Mouse (Mus musculus) neural tube, embryonic 13.5 days (tissue): ENCODE measurements around the gene Ror1. TPM values are rescaled to one million over a fixed set of nuclear protein-coding genes. Genes with fewer than 3 reads are reported as not detected.

ENCODE experiments used
- ATAC-seq: fragments of 200-750 bp; cut with Nextera tagmentation; 2 replicates; pipeline ENCODE4 v1.8.0; 2017; ENCODE audit warnings: low read depth, mild to moderate bottlenecking, moderate TSS enrichment, moderate library complexity
- H3K27ac ChIP-seq: fragments of 300-500 bp; sonication (generic); replicated peaks from 2 replicates; pipeline ENCODE4 v1.5.1; 2015; ENCODE audit warnings: moderate library complexity, mild to moderate bottlenecking, inconsistent platforms
- H3K27me3 ChIP-seq: fragments of 300-500 bp; sonication (generic); 2 replicates; pipeline ENCODE4 v1.6.1; 2015; ENCODE audit warnings: mild to moderate bottlenecking, inconsistent platforms
- H3K36me3 ChIP-seq: fragments of 300-500 bp; sonication (generic); 2 replicates; pipeline ENCODE4 v1.6.1; 2015; ENCODE audit warnings: mild to moderate bottlenecking, inconsistent platforms
- H3K4me1 ChIP-seq: fragments of 300-500 bp; sonication (generic); replicated peaks from 2 replicates; pipeline ENCODE4 v1.6.1; 2015; ENCODE audit warnings: inconsistent platforms
- H3K4me2 ChIP-seq: fragments of 300-500 bp; sonication (generic); 2 replicates; pipeline ENCODE4 v1.6.1; 2015; ENCODE audit warnings: inconsistent platforms, mild to moderate bottlenecking, moderate library complexity
- H3K4me3 ChIP-seq: fragments of 300-500 bp; sonication (generic); 2 replicates; pipeline ENCODE4 v1.5.1; 2015; ENCODE audit warnings: mild to moderate bottlenecking, inconsistent platforms
- H3K9ac ChIP-seq: fragments of 300-500 bp; sonication (generic); 2 replicates; pipeline ENCODE4 v1.6.1; 2015; ENCODE audit warnings: moderate library complexity, mild to moderate bottlenecking, inconsistent platforms
- H3K9me3 ChIP-seq: fragments of 300-500 bp; sonication (generic); 2 replicates; pipeline ENCODE4 v1.6.1; 2016; ENCODE audit warnings: inconsistent platforms
- WGBS: fragments of 180-500 bp; shearing (Covaris S2); methylation state at CpG from one replicate; pipeline ENCODE4 v1.1.7; 2015; 5-methylcytosine and 5-hydroxymethylcytosine counted together
- polyA plus RNA-seq: library from polyadenylated mRNA; unstranded; fragments of >200 nt; fragmentation: Nextera tagmentation; extraction: Ambion mirVana; gene quantifications from 2 replicates; pipeline ENCODE4 v1.2.1, GENCODE M21; 2015

Ror1 gene
- polyA plus RNA-seq, 1 experiment from 2014 or later: 1.8 TPM

GRCm38 (mm10) chr4:100120547-100120946, 25.0 kb downstream of the Ror1 start:
- Histone ChIP-seq H3K27me3 (no peaks in the 10 kb centered on the region), H3K4me3 (no peak overlapping the region), H3K9me3 (no peaks in the 10 kb centered on the region), H3K4me1 (no peaks in the 10 kb centered on the region), H3K9ac (no peak overlapping the region), H3K4me2 (no peak overlapping the region), H3K36me3 (no peaks in the 10 kb centered on the region), H3K27ac (no peak overlapping the region)
- ATAC-seq: no peak
- 84% methylated on average over 5 of the region's 5 CpGs for WGBS

- Histone ChIP-seq H3K36me3 (no peaks in the 10 kb centered on the region), H3K27me3 (no peaks in the 10 kb centered on the region), H3K4me3 (no peak overlapping the region), H3K4me1 (no peaks in the 10 kb centered on the region), H3K4me2 (no peak overlapping the region), H3K27ac (no peak overlapping the region), H3K9ac (no peak overlapping the region), H3K9me3 (no peaks in the 10 kb centered on the region)
- ATAC-seq: no peak
- WGBS: 96% methylated on average over 3 of the region's 3 CpGs
Measured at GRCm38 (mm10) chr4:100122436-100122835, 26.8 kb downstream of the Ror1 start.

- Histone ChIP-seq H3K4me2 (no peak overlapping the region), H3K27me3 (no peaks in the 10 kb centered on the region), H3K36me3 (no peaks in the 10 kb centered on the region), H3K27ac (no peak overlapping the region), H3K4me1 (no peaks in the 10 kb centered on the region), H3K4me3 (no peak overlapping the region), H3K9ac (no peak overlapping the region), H3K9me3 (no peaks in the 10 kb centered on the region)
- ATAC-seq: no peak
- WGBS: 70% methylated on average over 3 of the region's 3 CpGs
Measured at GRCm38 (mm10) chr4:100123519-100123918, 27.9 kb downstream of the Ror1 start.

- no peak overlapping the region for H3K4me2 ChIP-seq
- no peak for ATAC-seq
- H3K9ac ChIP-seq: no peak overlapping the region
- H3K27me3 ChIP-seq: no peaks in the 10 kb centered on the region
- no peaks in the 10 kb centered on the region for H3K9me3 ChIP-seq
- peaks cover 4% of the 10 kb centered on the region; the same call in 1 of the 2 replicates for H3K4me1 ChIP-seq
- H3K27ac ChIP-seq: no peak overlapping the region
- H3K36me3 ChIP-seq: no peaks in the 10 kb centered on the region
- H3K4me3 ChIP-seq: no peak overlapping the region
Measured at GRCm38 (mm10) chr4:100124056-100124455, 28.5 kb downstream of the Ror1 start.

- 96% methylated on average over 1 of the region's 1 CpGs for WGBS
- Histone ChIP-seq H3K36me3 (no peaks in the 10 kb centered on the region), H3K4me2 (no peak overlapping the region), H3K9me3 (no peaks in the 10 kb centered on the region), H3K4me3 (no peak overlapping the region), H3K4me1 (peaks cover 10% of the 10 kb centered on the region; the same call in 1 of the 2 replicates), H3K9ac (no peak overlapping the region), H3K27ac (no peak overlapping the region), H3K27me3 (no peaks in the 10 kb centered on the region)
- no peak for ATAC-seq
Measured at GRCm38 (mm10) chr4:100124935-100125334, 29.3 kb downstream of the Ror1 start.

GRCm38 (mm10) chr4:100126531-100127310, 31.1 kb downstream of the Ror1 start:
- WGBS: 49% methylated on average over 12 of the region's 12 CpGs
- ATAC-seq: no peak
- H3K9me3 ChIP-seq: no peaks in the 10 kb centered on the region

GRCm38 (mm10) chr4:100128026-100128922, 32.7 kb downstream of the Ror1 start:
- Histone ChIP-seq H3K4me3 (no peak overlapping the region), H3K4me1 (peaks cover 10% of the 10 kb centered on the region; the same call in 1 of the 2 replicates), H3K9ac (no peak overlapping the region), H3K27ac (no peak overlapping the region), H3K36me3 (no peaks in the 10 kb centered on the region), H3K9me3 (no peaks in the 10 kb centered on the region), H3K4me2 (no peak overlapping the region), H3K27me3 (no peaks in the 10 kb centered on the region)
- WGBS: 85% methylated on average over 12 of the region's 12 CpGs
- ATAC-seq: no peak

More at GRCm38 (mm10) chr4:100126531-100127310, 31.1 kb downstream of the Ror1 start:
- H3K27me3 ChIP-seq: no peaks in the 10 kb centered on the region
- H3K9ac ChIP-seq: no peak overlapping the region
- no peak overlapping the region for H3K4me2 ChIP-seq
- H3K4me3 ChIP-seq: no peak overlapping the region
- peaks cover 10% of the 10 kb centered on the region; the same call in 1 of the 2 replicates for H3K4me1 ChIP-seq
- H3K36me3 ChIP-seq: no peaks in the 10 kb centered on the region
- H3K27ac ChIP-seq: no peak overlapping the region

GRCm38 (mm10) chr4:100129201-100129600, 33.6 kb downstream of the Ror1 start:
- Histone ChIP-seq H3K27me3 (no peaks in the 10 kb centered on the region), H3K4me2 (no peak overlapping the region), H3K4me1 (peaks cover 10% of the 10 kb centered on the region; the same call in 1 of the 2 replicates), H3K36me3 (no peaks in the 10 kb centered on the region), H3K9me3 (no peaks in the 10 kb centered on the region), H3K27ac (no peak overlapping the region), H3K4me3 (no peak overlapping the region), H3K9ac (no peak overlapping the region)
- WGBS: 75% methylated on average over 5 of the region's 5 CpGs
- no peak for ATAC-seq

- H3K27ac ChIP-seq: no peak overlapping the region
- no peak for ATAC-seq
- H3K4me2 ChIP-seq: no peak overlapping the region
- no peak overlapping the region for H3K9ac ChIP-seq
- H3K9me3 ChIP-seq: no peaks in the 10 kb centered on the region
- H3K27me3 ChIP-seq: no peaks in the 10 kb centered on the region
- H3K4me3 ChIP-seq: no peak overlapping the region
- 85% methylated on average over 3 of the region's 3 CpGs for WGBS
- peaks cover 10% of the 10 kb centered on the region; the same call in 1 of the 2 replicates for H3K4me1 ChIP-seq
- no peaks in the 10 kb centered on the region for H3K36me3 ChIP-seq
Measured at GRCm38 (mm10) chr4:100130771-100131475, 35.3 kb downstream of the Ror1 start.

GRCm38 (mm10) chr4:100131488-100131887, 35.9 kb downstream of the Ror1 start:
- no peak for ATAC-seq
- 91% methylated on average over 2 of the region's 2 CpGs for WGBS

GRCm38 (mm10) chr4:100132261-100132660, 36.7 kb downstream of the Ror1 start:
- Histone ChIP-seq H3K27me3 (no peaks in the 10 kb centered on the region), H3K4me2 (no peak overlapping the region), H3K9ac (no peak overlapping the region), H3K36me3 (no peaks in the 10 kb centered on the region), H3K9me3 (no peaks in the 10 kb centered on the region), H3K27ac (no peak overlapping the region), H3K4me1 (peaks cover 10% of the 10 kb centered on the region; the same call in 1 of the 2 replicates), H3K4me3 (no peak overlapping the region)
- 82% methylated on average over 3 of the region's 3 CpGs for WGBS
- no peak for ATAC-seq

More at GRCm38 (mm10) chr4:100131488-100131887, 35.9 kb downstream of the Ror1 start:
- no peak overlapping the region for H3K27ac ChIP-seq
- no peak overlapping the region for H3K9ac ChIP-seq
- peaks cover 10% of the 10 kb centered on the region; the same call in 1 of the 2 replicates for H3K4me1 ChIP-seq
- H3K9me3 ChIP-seq: no peaks in the 10 kb centered on the region
- H3K4me2 ChIP-seq: no peak overlapping the region
- H3K36me3 ChIP-seq: no peaks in the 10 kb centered on the region
- no peak overlapping the region for H3K4me3 ChIP-seq
- no peaks in the 10 kb centered on the region for H3K27me3 ChIP-seq
